Mouse (Mus musculus) neural tube, embryonic 11.5 days (tissue): ENCODE data around the gene Kif1b. TPM values are rescaled to one million over a fixed set of nuclear protein-coding genes. Genes with fewer than 3 reads are reported as not detected.

Experiments
- ATAC-seq: fragments of 200-750 bp; cut with Nextera tagmentation; 2 replicates; pipeline ENCODE4 v1.8.0; 2017; ENCODE audit warnings: moderate number of reproducible peaks, mild to moderate bottlenecking, moderate TSS enrichment, moderate library complexity; ENCODE audit not compliant: insufficient read depth, low FRiP score, low TSS enrichment
- DNase-seq: peaks from one replicate; pipeline ENCODE4 v3.0.0-alpha.2; 2015; ENCODE audit warnings: low spot score
- H3K27ac ChIP-seq: fragments of 300-500 bp; sonication (generic); 2 replicates; pipeline ENCODE4 v1.5.1; 2014; ENCODE audit warnings: low read depth, mild to moderate bottlenecking, low read length
- H3K27me3 ChIP-seq: fragments of 300-500 bp; sonication (generic); 2 replicates; pipeline ENCODE4 v1.6.1; 2014; ENCODE audit warnings: mild to moderate bottlenecking, low read length, mixed read lengths; ENCODE audit not compliant: control insufficient read depth, insufficient read depth
- H3K36me3 ChIP-seq: fragments of 300-500 bp; sonication (generic); 2 replicates; pipeline ENCODE4 v1.6.1; 2014; ENCODE audit warnings: mild to moderate bottlenecking, low read length, moderate library complexity, mixed read lengths; ENCODE audit not compliant: control insufficient read depth, insufficient read depth
- H3K4me1 ChIP-seq: fragments of 300-500 bp; sonication (generic); 2 replicates; pipeline ENCODE4 v1.6.1; 2014; ENCODE audit warnings: low read length, mixed read lengths; ENCODE audit not compliant: control insufficient read depth, insufficient read depth
- H3K4me2 ChIP-seq: fragments of 300-500 bp; sonication (generic); 2 replicates; pipeline ENCODE4 v1.6.1; 2014; ENCODE audit warnings: low read depth, mild to moderate bottlenecking, moderate library complexity
- H3K4me3 ChIP-seq: fragments of 300-500 bp; sonication (generic); 2 replicates; pipeline ENCODE4 v1.5.1; 2014; ENCODE audit warnings: low read depth, low read length
- H3K9ac ChIP-seq: fragments of 300-500 bp; sonication (generic); 2 replicates; pipeline ENCODE4 v1.6.1; 2014; ENCODE audit warnings: mild to moderate bottlenecking, low read length
- H3K9me3 ChIP-seq: fragments of 300-500 bp; sonication (generic); 2 replicates; pipeline ENCODE4 v1.6.1; 2016; ENCODE audit warnings: low read length; ENCODE audit not compliant: control insufficient read depth
- WGBS: fragments of 180-500 bp; shearing (Covaris S2); extraction: QIAGEN DNeasy Blood & Tissue Kit; methylation state at CpG from one replicate; pipeline ENCODE4 v1.1.7; 2014; 5-methylcytosine and 5-hydroxymethylcytosine counted together
- polyA plus RNA-seq: library from polyadenylated mRNA; unstranded; fragments of >200 nt; fragmentation: Nextera tagmentation; extraction: Ambion mirVana; gene quantifications from 2 replicates; pipeline ENCODE4 v1.2.1, GENCODE M21; 2014

The Kif1b gene
- polyA plus RNA-seq, 1 experiment from 2014 or later, result 104 TPM

GRCm38 (mm10) chr4:149306712-149307595 lies 539 bp downstream of the Kif1b start:
- peak; percentile 43 for ATAC-seq
- no peaks in the 10 kb centered on the region for H3K36me3 ChIP-seq
- WGBS, result under 1% methylated on average over 65 of the region's 83 CpGs

GRCm38 (mm10) chr4:149305761-149306711 lies 1.5 kb downstream of the Kif1b start:
- Histone ChIP-seq H3K9ac (peak overlapping the region; percentile 98), H3K4me3 (peak overlapping the region; percentile 99), H3K9me3 (no peaks in the 10 kb centered on the region), H3K4me2 (peak overlapping the region; percentile 69), H3K36me3 (no peaks in the 10 kb centered on the region), H3K27ac (peak overlapping the region; percentile 90), H3K27me3 (no peaks in the 10 kb centered on the region), H3K4me1 (peaks cover 14% of the 10 kb centered on the region)
- WGBS, result 46% methylated on average over 14 of the region's 14 CpGs
- DNase-seq, result peak; percentile 22
- no peak for ATAC-seq

More at GRCm38 (mm10) chr4:149306712-149307595, 539 bp downstream of the Kif1b start:
- peak; percentile 76 for DNase-seq
- H3K27ac ChIP-seq, result peak overlapping the region; percentile 90
- peak overlapping the region; percentile 98 for H3K9ac ChIP-seq
- peak overlapping the region; percentile 69 for H3K4me2 ChIP-seq
- H3K27me3 ChIP-seq, result no peaks in the 10 kb centered on the region
- H3K9me3 ChIP-seq, result no peaks in the 10 kb centered on the region
- peaks cover 12% of the 10 kb centered on the region for H3K4me1 ChIP-seq
- peak overlapping the region; percentile 99 for H3K4me3 ChIP-seq

GRCm38 (mm10) chr4:149304466-149304865 lies 3.0 kb downstream of the Kif1b start:
- WGBS, result 90% methylated on average over 1 of the region's 1 CpGs
- Histone ChIP-seq H3K4me1 (peaks cover 14% of the 10 kb centered on the region), H3K27ac (no peak overlapping the region), H3K36me3 (no peaks in the 10 kb centered on the region), H3K4me2 (0 out of 2 replicates have a peak overlapping the region, but pooled peaks have one; percentile 1), H3K9me3 (no peaks in the 10 kb centered on the region), H3K4me3 (no peak overlapping the region), H3K9ac (no peak overlapping the region), H3K27me3 (no peaks in the 10 kb centered on the region)
- DNase-seq, result no peak
- ATAC-seq, result no peak

GRCm38 (mm10) chr4:149303502-149303901 lies 4.0 kb downstream of the Kif1b start:
- H3K27me3 ChIP-seq, result no peaks in the 10 kb centered on the region
- no peak for ATAC-seq
- no peak overlapping the region for H3K4me3 ChIP-seq
- no peak overlapping the region for H3K9ac ChIP-seq
- H3K27ac ChIP-seq, result no peak overlapping the region
- DNase-seq, result no peak
- WGBS, result 67% methylated on average over 5 of the region's 5 CpGs
- H3K9me3 ChIP-seq, result no peaks in the 10 kb centered on the region
- H3K36me3 ChIP-seq, result no peaks in the 10 kb centered on the region
- peaks cover 11% of the 10 kb centered on the region for H3K4me1 ChIP-seq
- no peak overlapping the region for H3K4me2 ChIP-seq

- Histone ChIP-seq H3K4me2 (no peak overlapping the region), H3K27me3 (no peaks in the 10 kb centered on the region), H3K4me3 (no peak overlapping the region), H3K36me3 (no peaks in the 10 kb centered on the region), H3K9ac (no peak overlapping the region), H3K4me1 (peaks cover 9% of the 10 kb centered on the region), H3K27ac (no peak overlapping the region), H3K9me3 (no peaks in the 10 kb centered on the region)
- WGBS, result 85% methylated on average over 5 of the region's 5 CpGs
- no peak for DNase-seq
- ATAC-seq, result no peak
Measured at GRCm38 (mm10) chr4:149302751-149303150, 4.7 kb downstream of the Kif1b start.

GRCm38 (mm10) chr4:149302136-149302535 lies 5.4 kb downstream of the Kif1b start:
- H3K4me2 ChIP-seq, result no peak overlapping the region
- ATAC-seq (no peak), DNase-seq (no peak)
- H3K27ac ChIP-seq, result no peak overlapping the region
- no peaks in the 10 kb centered on the region for H3K36me3 ChIP-seq
- WGBS, result 57% methylated on average over 3 of the region's 3 CpGs
- no peak overlapping the region for H3K9ac ChIP-seq
- no peaks in the 10 kb centered on the region for H3K27me3 ChIP-seq
- H3K4me3 ChIP-seq, result no peak overlapping the region
- H3K9me3 ChIP-seq, result no peaks in the 10 kb centered on the region
- H3K4me1 ChIP-seq, result peaks cover 9% of the 10 kb centered on the region

- Histone ChIP-seq H3K9ac (no peak overlapping the region), H3K27me3 (no peaks in the 10 kb centered on the region), H3K36me3 (no peaks in the 10 kb centered on the region), H3K4me2 (no peak overlapping the region), H3K9me3 (no peaks in the 10 kb centered on the region), H3K27ac (no peak overlapping the region), H3K4me1 (no peaks in the 10 kb centered on the region), H3K4me3 (no peak overlapping the region)
- ATAC-seq, result no peak
- DNase-seq, result no peak
- WGBS, result 91% methylated on average over 2 of the region's 2 CpGs
Measured at GRCm38 (mm10) chr4:149296501-149296900, 11.0 kb downstream of the Kif1b start.

- no peaks in the 10 kb centered on the region for H3K36me3 ChIP-seq
- ATAC-seq (no peak), DNase-seq (no peak)
- 77% methylated on average over 5 of the region's 5 CpGs for WGBS
- H3K4me2 ChIP-seq, result no peak overlapping the region
- H3K4me3 ChIP-seq, result no peak overlapping the region
- no peaks in the 10 kb centered on the region for H3K4me1 ChIP-seq
- no peak overlapping the region for H3K27ac ChIP-seq
- H3K9ac ChIP-seq, result no peak overlapping the region
- H3K9me3 ChIP-seq, result no peaks in the 10 kb centered on the region
- H3K27me3 ChIP-seq, result no peaks in the 10 kb centered on the region
Measured at GRCm38 (mm10) chr4:149292984-149293383, 14.5 kb downstream of the Kif1b start.
